Mouse (Mus musculus): ENCODE data around the gene Slc22a4.
A peak's percentile ranks its signal among the peaks of the same experiment; 100 is the strongest.

DNA sequence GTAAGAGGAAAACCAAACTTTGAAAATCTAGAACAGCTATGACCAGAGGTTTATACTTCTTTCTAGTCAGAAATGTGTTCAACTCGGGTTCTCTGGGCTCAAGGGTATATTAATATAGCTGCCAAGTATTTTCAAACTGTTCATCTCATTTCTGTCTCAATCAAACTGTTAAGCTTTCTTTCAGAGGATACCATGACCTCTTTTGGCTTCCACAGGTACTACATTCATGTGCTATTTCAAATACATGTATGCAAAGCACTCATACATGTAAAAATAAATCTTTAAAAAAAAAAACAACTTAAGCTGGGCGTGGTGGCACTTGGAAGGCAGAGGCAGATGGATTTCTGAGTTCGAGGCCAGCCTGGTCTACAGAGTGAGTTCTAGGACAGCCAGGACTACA lies 50.2 kb downstream of the Slc22a4 start:
- TF ChIP-seq CTCF (IDR thresholded peaks at IDR 0.05 in 2 of 3, conservative IDR thresholded peaks at IDR 0.05 in 1 of 3; ENCODE audit: control insufficient read depth in 1 of 3, insufficient read depth in 1 of 3, low read depth in 2 of 3, low read length in 3 of 3, poor library complexity in 1 of 3, severe bottlenecking in 1 of 3), result peak in 1 of 3 experiments; percentile 26; a peak in 2 of 6 replicates
- no peak for TF ChIP-seq EP300 (IDR thresholded peaks at IDR 0.05; ENCODE audit: low read depth in 1 of 2, low read length in 2 of 2)
- TF ChIP-seq ZNF384 (IDR thresholded peaks at IDR 0.05; ENCODE audit: low read depth, low read length), result no peak
- no peak for TF ChIP-seq CHD1 (IDR thresholded peaks at IDR 0.05; ENCODE audit: low read depth, low read length)
- no peak for TF ChIP-seq USF2 (IDR thresholded peaks at IDR 0.05; ENCODE audit: borderline replicate concordance in 1 of 2, insufficient read depth in 1 of 2, low read depth in 1 of 2, low read length in 2 of 2)
- TF ChIP-seq POLR2A (IDR thresholded peaks at IDR 0.05; ENCODE audit: control insufficient read depth in 1 of 2, insufficient read depth in 1 of 2, low read depth in 1 of 2, low read length in 2 of 2, poor library complexity in 1 of 2), result no peak
- TF ChIP-seq NELFE (IDR thresholded peaks at IDR 0.05; ENCODE audit: low read depth, low read length), result no peak
- TF ChIP-seq ZKSCAN1 (IDR thresholded peaks at IDR 0.05; ENCODE audit: low read depth, low read length), result no peak
- TF ChIP-seq SMC3 (IDR thresholded peaks at IDR 0.05; ENCODE audit: low read depth, low read length), result no peak
